Mouse (Mus musculus) fat pad, adult 2 months (tissue): ENCODE results near the gene Pcsk2.

Experiments used
- DNase-seq: peaks from one replicate; pipeline ENCODE4 v3.0.0-alpha.2; 2011; ENCODE audit warnings: low read depth, low spot score; ENCODE audit errors: extremely low read depth

The Pcsk2 gene

GRCm38 (mm10) chr2:143545758-143546246 lies at the start of gene Pcsk2:
Gene Pcsk2 (plus strand): TSS chr2:143546156.
- DNase-seq: no peak

- no peak for DNase-seq
These were observed 45.1 kb upstream of the Pcsk2 start for GRCm38 (mm10) chr2:143500845-143501244.

GRCm38 (mm10) chr2:143501760-143502159 lies 44.2 kb upstream of the Pcsk2 start:
- DNase-seq: no peak

- DNase-seq: no peak
These were observed 43.8 kb upstream of the Pcsk2 start for GRCm38 (mm10) chr2:143502203-143502602.

- no peak for DNase-seq
These were observed 9.5 kb upstream of the Pcsk2 start for GRCm38 (mm10) chr2:143536485-143536884.

- no peak for DNase-seq
These were observed 631 bp upstream of the Pcsk2 start for GRCm38 (mm10) chr2:143545299-143545751.

GRCm38 (mm10) chr2:143546412-143547211 lies 656 bp downstream of the Pcsk2 start:
- DNase-seq: no peak

GRCm38 (mm10) chr2:143547251-143548090 lies 1.5 kb downstream of the Pcsk2 start:
- DNase-seq: no peak

GRCm38 (mm10) chr2:143560384-143560783 lies 14.4 kb downstream of the Pcsk2 start:
- no peak for DNase-seq

GRCm38 (mm10) chr2:143565062-143565461 lies 19.1 kb downstream of the Pcsk2 start:
- no peak for DNase-seq

GRCm38 (mm10) chr2:143565961-143566360 lies 20.0 kb downstream of the Pcsk2 start:
- no peak for DNase-seq

- no peak for DNase-seq
These were observed 39.4 kb downstream of the Pcsk2 start for GRCm38 (mm10) chr2:143585341-143585740.

GRCm38 (mm10) chr2:143590398-143590797 lies 44.4 kb downstream of the Pcsk2 start:
- no peak for DNase-seq

- no peak for DNase-seq
These were observed 57.1 kb downstream of the Pcsk2 start for GRCm38 (mm10) chr2:143603071-143603470.

- DNase-seq: no peak
These were observed 58.0 kb downstream of the Pcsk2 start for GRCm38 (mm10) chr2:143603871-143604512.

GRCm38 (mm10) chr2:143610355-143611331 lies 64.7 kb downstream of the Pcsk2 start:
- DNase-seq: no peak

- no peak for DNase-seq
These were observed 67.5 kb downstream of the Pcsk2 start for GRCm38 (mm10) chr2:143613466-143613865.

- no peak for DNase-seq
These were observed 68.8 kb downstream of the Pcsk2 start for GRCm38 (mm10) chr2:143614775-143615174.

- DNase-seq: no peak
These were observed 75.0 kb downstream of the Pcsk2 start for GRCm38 (mm10) chr2:143620916-143621315.

GRCm38 (mm10) chr2:143623916-143624315 lies 78.0 kb downstream of the Pcsk2 start:
- no peak for DNase-seq
